Mouse (Mus musculus) skeletal muscle tissue, postnatal 0 days (tissue): ENCODE data around the gene Hoxd1. TPM values are rescaled to one million over a fixed set of nuclear protein-coding genes. Genes with fewer than 3 reads are reported as not detected.

ENCODE experiments used
- microRNA counts: library from miRNA; unstranded; fragments of <30 nt; microRNA quantifications from one replicate; lab custom pipeline; 2015
- microRNA-seq, 2 experiments: library from miRNA; unstranded; fragments of <30 nt; microRNA quantifications; one replicate each; pipeline ENCODE4; 2016
- polyA plus RNA-seq: library from polyadenylated mRNA; unstranded; fragments of >200 nt; fragmentation: Nextera tagmentation; extraction: Ambion mirVana; gene quantifications from 2 replicates; pipeline ENCODE4 v1.2.1, GENCODE M21; 2015

Hoxd1 gene
- polyA plus RNA-seq = not detected in 2 replicates

DNA sequence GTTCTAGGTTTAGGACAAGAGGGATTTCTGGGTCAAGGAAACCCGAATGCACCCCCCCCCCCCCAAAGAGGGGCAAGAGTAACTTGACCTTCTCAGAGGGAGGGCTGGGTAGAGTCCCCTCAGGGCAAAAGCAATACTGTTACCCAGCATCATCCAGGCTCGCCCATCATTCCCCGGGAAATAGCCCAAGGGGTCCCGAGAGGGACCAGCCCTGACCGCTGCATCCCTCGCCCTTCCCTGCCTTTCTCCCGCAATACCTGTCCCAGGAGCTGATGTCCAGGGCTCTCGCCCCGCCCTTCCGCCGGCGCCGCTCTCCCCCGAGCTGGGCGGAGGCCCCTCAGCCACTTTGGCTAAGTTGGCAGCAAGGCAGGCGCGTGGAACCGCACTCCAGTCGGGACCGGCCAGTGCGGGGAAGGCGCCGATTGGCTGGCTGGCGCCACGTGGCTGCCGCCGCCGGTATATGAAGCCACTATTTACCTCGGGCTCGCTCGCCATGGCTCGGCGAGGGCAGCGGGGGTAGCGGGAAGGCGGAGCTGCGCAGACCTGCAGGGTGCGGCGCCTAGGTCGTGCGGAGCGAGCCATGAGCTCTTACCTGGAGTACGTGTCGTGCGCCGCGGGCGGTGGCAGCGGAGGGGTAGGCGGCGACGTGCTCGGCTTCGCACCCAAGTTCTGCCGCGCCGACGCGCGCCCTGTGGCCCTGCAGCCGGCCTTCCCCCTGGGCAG, at the start of gene Hoxd1:
Gene Hoxd1 (plus strand): TSS at position 459 of the 723 bp plus-strand sequence.

DNA sequence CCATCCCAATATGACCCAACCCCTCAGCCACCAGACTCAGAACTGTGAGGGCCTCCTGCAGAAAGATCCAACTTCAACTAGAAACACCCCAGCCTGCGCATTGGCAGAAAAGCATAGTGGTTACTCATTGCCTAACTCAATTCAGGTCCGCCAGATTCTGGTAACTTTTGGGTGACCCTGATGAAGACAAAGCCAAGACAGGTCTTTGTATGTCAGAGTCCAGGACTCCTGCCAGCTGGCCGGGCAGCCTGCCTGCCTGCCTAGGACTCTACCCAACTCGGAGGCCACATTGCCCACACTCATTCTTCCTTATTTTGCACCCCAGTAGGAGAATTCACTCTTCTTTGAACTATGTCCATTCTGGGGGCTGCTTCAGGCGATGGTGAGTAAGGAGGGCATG, 36.2 kb upstream of the Hoxd1 start, which contains the start of gene Gm28230:
Gene Gm28230 (plus strand): TSS at position 178 of the 400 bp plus-strand sequence.

MicroRNAs encoded within 50 kb of the gene (microRNA counts, 519-probe panel; counts per million panel counts)
- microRNA mmu-miR-10b (lab: Ali Mortazavi, UCI) = 4,528 counts per million, percentile 83 among the panel's probes with 10 or more counts

Small RNA genes lying within 50 kb of the gene (microRNA-seq; reads per million reads assigned to microRNA genes)
- 9,283 to 9,871 reads per million in 2 experiments for gene Mir10b

Other genes starting within 250 kb of the Hoxd1 start
- 20.9 and 22.4 TPM in 2 replicates for gene Lnpk, start 183.5 kb upstream of the Hoxd1 start, polyA plus RNA-seq
- gene Evx2, start 103.4 kb upstream of the Hoxd1 start, polyA plus RNA-seq = not detected in 2 replicates
- gene Hoxd13, start 94.7 kb upstream of the Hoxd1 start, polyA plus RNA-seq = not detected in 2 replicates
- gene Hoxd12, start 88.0 kb upstream of the Hoxd1 start, polyA plus RNA-seq = not detected in 2 replicates
- gene Hoxd11, start 83.4 kb upstream of the Hoxd1 start, polyA plus RNA-seq = 0.31 and 0.45 TPM in 2 replicates
- 3.2 and 4.5 TPM in 2 replicates for gene Hoxd10, start 71.1 kb upstream of the Hoxd1 start, polyA plus RNA-seq
- 8.2 and 8.3 TPM in 2 replicates for gene Hoxd9, start 65.3 kb upstream of the Hoxd1 start, polyA plus RNA-seq
- gene Hoxd8, start 58.4 kb upstream of the Hoxd1 start, polyA plus RNA-seq = 11.2 and 12.1 TPM in 2 replicates
- gene Hoxd3, start 51.1 kb upstream of the Hoxd1 start, polyA plus RNA-seq = 0.28 and 0.46 TPM in 2 replicates
- 0.34 and 0.58 TPM in 2 replicates for gene Hoxd4, start 51.1 kb upstream of the Hoxd1 start, polyA plus RNA-seq
- gene Gm28230, start 36.3 kb upstream of the Hoxd1 start, polyA plus RNA-seq = 0.10 TPM in 1 of 2 replicates, not detected in the other
- 92.3 and 95.7 TPM in 2 replicates for gene Mtx2, start 62.8 kb downstream of the Hoxd1 start, polyA plus RNA-seq